Mouse (Mus musculus): ENCODE data around the gene Cyp3a25. TPM values are rescaled to one million over a fixed set of nuclear protein-coding genes. Genes with fewer than 3 reads are reported as not detected.
"Not testable (repeated sequence)": the region's sequence is repeated elsewhere in the genome, so short reads cannot be mapped to it uniquely, and the experiment has no call there.

Cyp3a25 gene
- polyA plus RNA-seq (2015; fragmentation: Nextera tagmentation; extraction: Ambion mirVana): not detected in 2 replicates

- H3K27ac ChIP-seq (ENCODE audit: low read depth, low read length); H3K27me3 ChIP-seq (replicated peaks; ENCODE audit: control insufficient read depth, insufficient read depth, low read length); H3K4me1 ChIP-seq (ENCODE audit: control insufficient read depth, insufficient read depth, low read depth, low read length); H3K9me3 ChIP-seq (ENCODE audit: control insufficient read depth, low read length); H3K9ac ChIP-seq (ENCODE audit: low read depth, low read length); H3K4me3 ChIP-seq (ENCODE audit: low read length); H3K36me3 ChIP-seq (ENCODE audit: control insufficient read depth, insufficient read depth, low read length); H3K4me2 ChIP-seq (ENCODE audit: low read length); ATAC-seq: not testable (repeated sequence)
- WGBS: 71% methylated on average over 1 of the region's 1 CpGs
Measured at GRCm38 (mm10) chr5:146009509-146009908, at the start of gene Cyp3a25. TSS of gene Cyp3a25 (minus strand) at chr5:146009618.

GRCm38 (mm10) chr5:146021136-146021535, 11.7 kb upstream of the Cyp3a25 start:
- H3K9me3 ChIP-seq (ENCODE audit: control insufficient read depth, low read length): peaks cover 10% of the 10 kb centered on the region
- WGBS: 50% methylated on average over 4 of the region's 4 CpGs

GRCm38 (mm10) chr5:146018275-146018674, 8.9 kb upstream of the Cyp3a25 start:
- no peak overlapping the region for H3K4me2 ChIP-seq (ENCODE audit: low read length)
- H3K9ac ChIP-seq (ENCODE audit: low read depth, low read length): no peak overlapping the region
- WGBS: 80% methylated on average over 5 of the region's 5 CpGs
- H3K36me3 ChIP-seq (ENCODE audit: control insufficient read depth, insufficient read depth, low read length): no peaks in the 10 kb centered on the region
- H3K4me1 ChIP-seq (ENCODE audit: control insufficient read depth, insufficient read depth, low read depth, low read length): no peaks in the 10 kb centered on the region
- no peak overlapping the region for H3K27ac ChIP-seq (ENCODE audit: low read depth, low read length)
- no peak overlapping the region for H3K4me3 ChIP-seq (ENCODE audit: low read length)
- peaks cover 19% of the 10 kb centered on the region for H3K9me3 ChIP-seq (ENCODE audit: control insufficient read depth, low read length)
- no peak for ATAC-seq
- no peaks in the 10 kb centered on the region for H3K27me3 ChIP-seq (replicated peaks; ENCODE audit: control insufficient read depth, insufficient read depth, low read length)

More at GRCm38 (mm10) chr5:146021136-146021535, 11.7 kb upstream of the Cyp3a25 start:
- Histone ChIP-seq H3K9ac (ENCODE audit: low read depth, low read length) (no peak overlapping the region), H3K4me2 (ENCODE audit: low read length) (no peak overlapping the region), H3K27me3 (replicated peaks; ENCODE audit: control insufficient read depth, insufficient read depth, low read length) (no peaks in the 10 kb centered on the region), H3K4me1 (ENCODE audit: control insufficient read depth, insufficient read depth, low read depth, low read length) (no peaks in the 10 kb centered on the region), H3K4me3 (ENCODE audit: low read length) (no peak overlapping the region), H3K27ac (ENCODE audit: low read depth, low read length) (no peak overlapping the region), H3K36me3 (ENCODE audit: control insufficient read depth, insufficient read depth, low read length) (no peaks in the 10 kb centered on the region)
- no peak for ATAC-seq

GRCm38 (mm10) chr5:146011251-146011650, 1.8 kb upstream of the Cyp3a25 start:
- Histone ChIP-seq H3K36me3 (ENCODE audit: control insufficient read depth, insufficient read depth, low read length) (no peaks in the 10 kb centered on the region), H3K9ac (ENCODE audit: low read depth, low read length) (no peak overlapping the region), H3K27ac (ENCODE audit: low read depth, low read length) (no peak overlapping the region), H3K4me3 (ENCODE audit: low read length) (no peak overlapping the region), H3K27me3 (replicated peaks; ENCODE audit: control insufficient read depth, insufficient read depth, low read length) (no peaks in the 10 kb centered on the region), H3K4me2 (ENCODE audit: low read length) (no peak overlapping the region), H3K9me3 (ENCODE audit: control insufficient read depth, low read length) (peaks cover 13% of the 10 kb centered on the region), H3K4me1 (ENCODE audit: control insufficient read depth, insufficient read depth, low read depth, low read length) (no peaks in the 10 kb centered on the region)
- WGBS: 91% methylated on average over 1 of the region's 1 CpGs
- no peak for ATAC-seq

GRCm38 (mm10) chr5:145967080-145967479, 42.3 kb downstream of the Cyp3a25 start:
- Histone ChIP-seq H3K4me3 (ENCODE audit: low read length) (no peak overlapping the region), H3K36me3 (ENCODE audit: control insufficient read depth, insufficient read depth, low read length) (no peaks in the 10 kb centered on the region), H3K9me3 (ENCODE audit: control insufficient read depth, low read length) (peaks cover 15% of the 10 kb centered on the region), H3K4me1 (ENCODE audit: control insufficient read depth, insufficient read depth, low read depth, low read length) (no peaks in the 10 kb centered on the region), H3K27me3 (replicated peaks; ENCODE audit: control insufficient read depth, insufficient read depth, low read length) (no peaks in the 10 kb centered on the region), H3K4me2 (ENCODE audit: low read length) (no peak overlapping the region), H3K27ac (ENCODE audit: low read depth, low read length) (no peak overlapping the region), H3K9ac (ENCODE audit: low read depth, low read length) (no peak overlapping the region)
- ATAC-seq: no peak

Other genes starting within 250 kb of the Cyp3a25 start
- gene Cyp3a44, start 203.7 kb downstream of the Cyp3a25 start, polyA plus RNA-seq (2015; fragmentation: Nextera tagmentation; extraction: Ambion mirVana): not detected in 2 replicates
- gene Cyp3a11, start 129.7 kb downstream of the Cyp3a25 start, polyA plus RNA-seq (2015; fragmentation: Nextera tagmentation; extraction: Ambion mirVana): not detected in 2 replicates
- not detected in 2 replicates for gene Cyp3a59, start 69.6 kb upstream of the Cyp3a25 start, polyA plus RNA-seq (2015; fragmentation: Nextera tagmentation; extraction: Ambion mirVana)
- gene Gm5565, start 150.9 kb upstream of the Cyp3a25 start, polyA plus RNA-seq (2015; fragmentation: Nextera tagmentation; extraction: Ambion mirVana): not detected in 2 replicates
- gene Gm6309, start 161.1 kb upstream of the Cyp3a25 start, polyA plus RNA-seq (2015; fragmentation: Nextera tagmentation; extraction: Ambion mirVana): not detected in 2 replicates
- 0.35 TPM in 1 of 2 replicates, not detected in the other for gene 1700001J03Rik, start 175.7 kb upstream of the Cyp3a25 start, polyA plus RNA-seq (2015; fragmentation: Nextera tagmentation; extraction: Ambion mirVana)
- 28.0 and 30.1 TPM in 2 replicates for gene Rnf6, start 211.9 kb upstream of the Cyp3a25 start, polyA plus RNA-seq (2015; fragmentation: Nextera tagmentation; extraction: Ambion mirVana)
- 11.2 and 13.9 TPM in 2 replicates for gene Cdk8, start 221.6 kb upstream of the Cyp3a25 start, polyA plus RNA-seq (2015; fragmentation: Nextera tagmentation; extraction: Ambion mirVana)